Mouse (Mus musculus) bone marrow, adult 2 months (tissue): Measurements from ENCODE around the gene Acadvl. TPM values are rescaled to one million over a fixed set of nuclear protein-coding genes. Genes with fewer than 3 reads are reported as not detected.
A peak's percentile ranks its signal among the peaks of the same experiment; 100 is the strongest.

Experiments used
- H3K27ac ChIP-seq: fragments of 200-500 bp; 2 replicates; pipeline ENCODE4 v1.5.1; 2012; ENCODE audit warnings: low read depth, mild to moderate bottlenecking, control low read depth, inconsistent platforms, low read length; ENCODE audit not compliant: control insufficient read depth, poor library complexity, insufficient read depth
- H3K4me1 ChIP-seq: fragments of 200-500 bp; 2 replicates; pipeline ENCODE4 v1.6.1; 2011; ENCODE audit warnings: low read length; ENCODE audit not compliant: control insufficient read depth, insufficient read depth
- H3K4me3 ChIP-seq: fragments of 200-500 bp; replicated peaks from 2 replicates; pipeline ENCODE3; 2011; ENCODE audit warnings: mild to moderate bottlenecking, low read depth, low read length, control low read depth; ENCODE audit not compliant: control insufficient read depth
- CTCF ChIP-seq: fragments of 200-500 bp; IDR thresholded peaks from 2 replicates; pipeline ENCODE4 v1.5.1; 2011; ENCODE audit warnings: low read length, control low read depth; ENCODE audit not compliant: control insufficient read depth, insufficient read depth
- POLR2A ChIP-seq: fragments of 200-500 bp; IDR thresholded peaks from 2 replicates; pipeline ENCODE4 v1.6.1; 2011; ENCODE audit warnings: low read depth, mild to moderate bottlenecking, control low read depth, low read length, borderline replicate concordance; ENCODE audit not compliant: control insufficient read depth
- WGBS: fragments of 180-500 bp; shearing (Covaris S2); methylation state at CpG from one replicate; pipeline ENCODE4 v1.1.7; 2018; 5-methylcytosine and 5-hydroxymethylcytosine counted together
- polyA plus RNA-seq: library from polyadenylated mRNA; stranded (reverse); fragments of >200 nt; gene quantifications from 2 replicates; pipeline ENCODE4 v1.2.4, GENCODE M21; 2011; ENCODE audit warnings: low replicate concordance; ENCODE audit not compliant: missing spikeins, insufficient read depth, insufficient read length

The Acadvl gene
- 26.3 and 28.9 TPM in 2 replicates for polyA plus RNA-seq

GRCm38 (mm10) chr11:70014880-70015558 is at the start of gene Acadvl:
Acadvl (minus strand) TSS chr11:70015411.
- Histone ChIP-seq H3K27ac (peak within 1 kb of the TSS; percentile 26), H3K4me3 (peak within 1 kb of the TSS; percentile 74), H3K4me1 (peaks cover 1% of the 10 kb centered on the region; the same call in 1 of the 2 replicates)
- peak; percentile 38; the same call in 1 of the 2 replicates for TF ChIP-seq CTCF
- peak; percentile 75; the same call in 1 of the 2 replicates for TF ChIP-seq POLR2A
- WGBS: under 1% methylated on average over 35 of the region's 35 CpGs

GRCm38 (mm10) chr11:70063053-70063452 is 47.8 kb upstream of the Acadvl start:
- 69% methylated on average over 3 of the region's 3 CpGs for WGBS
- H3K4me3 ChIP-seq: no peak overlapping the region
- no peaks in the 10 kb centered on the region for H3K4me1 ChIP-seq
- H3K27ac ChIP-seq: no peak overlapping the region
- TF ChIP-seq CTCF: no peak
- TF ChIP-seq POLR2A: no peak

- 77% methylated on average over 6 of the region's 6 CpGs for WGBS
- TF ChIP-seq POLR2A: no peak
- Histone ChIP-seq H3K4me1 (no peaks in the 10 kb centered on the region), H3K4me3 (no peak overlapping the region), H3K27ac (no peak overlapping the region)
Observed at GRCm38 (mm10) chr11:70059930-70060329, 44.7 kb upstream of the Acadvl start.

GRCm38 (mm10) chr11:70057805-70058204 is 42.6 kb upstream of the Acadvl start:
- 89% methylated on average over 9 of the region's 9 CpGs for WGBS
- TF ChIP-seq CTCF (no peak), POLR2A (no peak)
- H3K4me1 ChIP-seq: no peaks in the 10 kb centered on the region
- no peak overlapping the region for H3K4me3 ChIP-seq
- H3K27ac ChIP-seq: no peak overlapping the region

- H3K27ac ChIP-seq: no peak overlapping the region
- no peak overlapping the region for H3K4me3 ChIP-seq
- H3K4me1 ChIP-seq: no peaks in the 10 kb centered on the region
- WGBS: 33% methylated on average over 18 of the region's 18 CpGs
- TF ChIP-seq CTCF: peak; percentile 95
- no peak for TF ChIP-seq POLR2A
Observed at GRCm38 (mm10) chr11:70055618-70056214, 40.5 kb upstream of the Acadvl start.

GRCm38 (mm10) chr11:70053898-70054570 is 38.8 kb upstream of the Acadvl start, which contains the start of gene Asgr1:
Asgr1 (plus strand) TSS chr11:70054085.
- no peak within 1 kb of the TSS for H3K4me3 ChIP-seq
- 82% methylated on average over 10 of the region's 10 CpGs for WGBS
- TF ChIP-seq CTCF (no peak), POLR2A (no peak)
- H3K27ac ChIP-seq: no peak within 1 kb of the TSS
- no peaks in the 10 kb centered on the region for H3K4me1 ChIP-seq

- TF ChIP-seq CTCF (no peak), POLR2A (no peak)
- Histone ChIP-seq H3K27ac (no peak overlapping the region), H3K4me3 (no peak overlapping the region), H3K4me1 (no peaks in the 10 kb centered on the region)
- 77% methylated on average over 7 of the region's 7 CpGs for WGBS
Observed at GRCm38 (mm10) chr11:70053156-70053555, 37.9 kb upstream of the Acadvl start.

GRCm38 (mm10) chr11:70049816-70050215 is 34.6 kb upstream of the Acadvl start:
- no peak for TF ChIP-seq POLR2A
- peak; percentile 37; the same call in 1 of the 2 replicates for TF ChIP-seq CTCF
- Histone ChIP-seq H3K27ac (no peak overlapping the region), H3K4me3 (no peak overlapping the region), H3K4me1 (no peaks in the 10 kb centered on the region)
- 61% methylated on average over 10 of the region's 10 CpGs for WGBS
